Mouse (Mus musculus): Measurements from ENCODE around the gene Odf3b. TPM values are rescaled to one million over a fixed set of nuclear protein-coding genes. Genes with fewer than 3 reads are reported as not detected.

The Odf3b gene
- 3.5 and 5.0 TPM in 2 replicates for total RNA-seq (2014; rRNA removed)
- polyA plus RNA-seq (2015; fragmentation: Nextera tagmentation; extraction: Ambion mirVana): 6.9 and 9.9 TPM in 2 replicates

DNA sequence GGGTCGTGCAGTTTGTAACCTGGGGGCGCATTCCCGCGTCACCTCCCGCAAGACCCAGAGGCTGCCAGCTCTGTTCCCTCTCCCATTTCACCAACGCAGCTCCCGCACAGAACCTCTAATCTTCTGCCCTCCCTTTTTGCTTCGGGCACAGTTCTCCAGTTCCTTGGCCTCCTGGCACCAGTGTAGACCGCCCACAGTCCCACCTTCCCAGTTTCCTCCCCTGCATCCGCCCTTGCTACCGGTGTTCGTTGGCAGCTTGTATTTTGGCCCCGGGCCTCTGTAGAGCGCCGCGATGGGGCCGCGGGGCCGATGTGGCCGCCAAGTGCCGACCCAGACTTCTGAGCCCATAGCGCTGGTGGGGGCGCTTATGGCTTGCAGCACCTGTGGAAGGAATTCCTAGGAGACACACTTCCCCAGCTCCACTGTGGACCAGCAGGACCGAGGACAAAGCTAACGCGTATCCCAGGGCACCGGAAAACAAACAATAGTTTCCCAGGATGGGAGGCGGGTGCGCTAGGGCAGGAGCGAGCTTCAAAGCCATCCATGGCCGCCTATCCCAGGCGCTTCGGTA, at the start of gene Odf3b:
TSS of gene Odf3b (minus strand) at position 452 of the 571 bp plus-strand sequence.
- DNase-seq (peak; percentile 44), ATAC-seq (peak; percentile 7; the same call in 1 of the 2 replicates)
- Histone ChIP-seq H3K4me2 (ENCODE audit: low read depth) (peak within 1 kb of the TSS; percentile 53), H3K9me3 (ENCODE audit: low read length) (no peaks in the 10 kb centered on the region), H3K4me1 (ENCODE audit: insufficient read depth) (0 out of 2 replicates have a peak, but pooled peaks cover 4% of the 10 kb centered on the region), H3K27me3 (ENCODE audit: insufficient read depth, low read length) (peaks cover 32% of the 10 kb centered on the region), H3K4me3 (ENCODE audit: low read depth, low read length) (peak within 1 kb of the TSS; percentile 37), H3K36me3 (ENCODE audit: insufficient read depth) (no peaks in the 10 kb centered on the region), H3K27ac (ENCODE audit: low read depth, low read length) (no peak within 1 kb of the TSS), H3K9ac (peak within 1 kb of the TSS; percentile 35)
- TF ChIP-seq CTCF (IDR thresholded peaks at IDR 0.05; ENCODE audit: low read depth): no peak
- WGBS: 2% methylated on average over 32 of the region's 33 CpGs

- Histone ChIP-seq H3K27ac (ENCODE audit: low read depth, low read length) (no peak overlapping the region), H3K4me3 (ENCODE audit: low read depth, low read length) (peak overlapping the region; percentile 65), H3K4me1 (ENCODE audit: insufficient read depth) (peaks cover 10% of the 10 kb centered on the region; the same call in 1 of the 2 replicates), H3K9me3 (ENCODE audit: low read length) (no peaks in the 10 kb centered on the region), H3K9ac (0 out of 2 replicates have a peak overlapping the region, but pooled peaks have one; percentile 74), H3K4me2 (ENCODE audit: low read depth) (peak overlapping the region; percentile 95), H3K36me3 (ENCODE audit: insufficient read depth) (peaks cover 23% of the 10 kb centered on the region), H3K27me3 (ENCODE audit: insufficient read depth, low read length) (no peaks in the 10 kb centered on the region)
- DNase-seq: no peak
- no peak for TF ChIP-seq CTCF (IDR thresholded peaks at IDR 0.05; ENCODE audit: low read depth)
- ATAC-seq: no peak
- WGBS: 83% methylated on average over 19 of the region's 19 CpGs
Measured at GRCm38 (mm10) chr15:89428136-89428790, 49.2 kb upstream of the Odf3b start.

GRCm38 (mm10) chr15:89426716-89427115, 47.6 kb upstream of the Odf3b start:
- Histone ChIP-seq H3K9ac (no peak overlapping the region), H3K36me3 (ENCODE audit: insufficient read depth) (peaks cover 28% of the 10 kb centered on the region), H3K27ac (ENCODE audit: low read depth, low read length) (no peak overlapping the region), H3K27me3 (ENCODE audit: insufficient read depth, low read length) (no peaks in the 10 kb centered on the region), H3K4me1 (ENCODE audit: insufficient read depth) (peaks cover 10% of the 10 kb centered on the region; the same call in 1 of the 2 replicates), H3K4me2 (ENCODE audit: low read depth) (no peak overlapping the region), H3K9me3 (ENCODE audit: low read length) (no peaks in the 10 kb centered on the region), H3K4me3 (ENCODE audit: low read depth, low read length) (no peak overlapping the region)
- WGBS: 83% methylated on average over 10 of the region's 10 CpGs
- no peak for ATAC-seq
- no peak for TF ChIP-seq CTCF (IDR thresholded peaks at IDR 0.05; ENCODE audit: low read depth)
- DNase-seq: no peak

DNA sequence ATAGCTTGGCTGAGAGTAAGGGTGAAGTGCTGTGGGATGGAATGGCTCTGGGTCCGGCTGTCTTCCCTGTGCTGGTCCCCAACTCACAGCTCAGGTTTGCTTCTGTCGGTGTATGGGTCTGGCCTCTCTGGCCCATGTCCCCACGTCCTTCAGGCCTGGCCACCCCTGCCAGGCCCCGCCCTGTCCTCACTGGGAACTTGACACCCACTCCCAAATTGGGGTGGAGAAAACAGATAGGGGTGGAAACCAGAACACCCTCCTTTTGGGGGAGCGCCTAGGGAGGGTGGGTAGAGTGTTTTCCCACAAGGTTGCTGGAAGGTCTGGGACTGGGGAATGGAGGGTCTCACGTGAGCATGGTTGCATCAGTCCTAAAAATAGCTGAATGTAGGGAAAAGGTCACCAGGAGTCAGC, 46.6 kb upstream of the Odf3b start, which contains the start of gene Cpt1b:
TSS of gene Cpt1b (minus strand) at position 153 of the 411 bp plus-strand sequence.
- Histone ChIP-seq H3K4me3 (ENCODE audit: low read depth, low read length) (no peak within 1 kb of the TSS), H3K27ac (ENCODE audit: low read depth, low read length) (no peak within 1 kb of the TSS), H3K9me3 (ENCODE audit: low read length) (no peaks in the 10 kb centered on the region), H3K36me3 (ENCODE audit: insufficient read depth) (peaks cover 28% of the 10 kb centered on the region), H3K9ac (no peak within 1 kb of the TSS), H3K27me3 (ENCODE audit: insufficient read depth, low read length) (no peaks in the 10 kb centered on the region), H3K4me2 (ENCODE audit: low read depth) (no peak within 1 kb of the TSS), H3K4me1 (ENCODE audit: insufficient read depth) (peaks cover 10% of the 10 kb centered on the region; the same call in 1 of the 2 replicates)
- WGBS: 47% methylated on average over 6 of the region's 6 CpGs
- DNase-seq: no peak
- ATAC-seq: no peak
- TF ChIP-seq CTCF (IDR thresholded peaks at IDR 0.05; ENCODE audit: low read depth): no peak

DNA sequence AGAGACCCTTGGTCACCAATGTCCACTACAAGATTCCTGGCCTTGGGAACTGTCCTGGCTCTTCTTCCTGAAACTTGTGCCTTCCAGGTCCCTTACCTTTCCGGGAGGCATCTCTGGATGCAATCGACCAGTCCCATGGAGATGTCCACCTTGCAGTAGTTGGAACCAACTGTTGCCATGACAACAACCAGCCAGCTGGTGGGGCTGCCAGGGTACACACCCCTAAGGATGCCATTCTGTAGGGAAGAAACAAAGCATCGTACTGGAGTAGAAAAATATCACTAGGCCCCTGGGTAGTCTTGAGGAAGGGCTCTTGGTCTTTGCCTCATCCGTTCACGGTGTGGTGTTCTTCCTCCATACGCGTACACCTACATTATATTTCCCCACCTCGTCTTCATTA, 45.5 kb upstream of the Odf3b start:
- 81% methylated on average over 8 of the region's 8 CpGs for WGBS
- Histone ChIP-seq H3K4me3 (ENCODE audit: low read depth, low read length) (no peak overlapping the region), H3K27ac (ENCODE audit: low read depth, low read length) (no peak overlapping the region), H3K4me1 (ENCODE audit: insufficient read depth) (peaks cover 7% of the 10 kb centered on the region; the same call in 1 of the 2 replicates), H3K9me3 (ENCODE audit: low read length) (no peaks in the 10 kb centered on the region), H3K4me2 (ENCODE audit: low read depth) (no peak overlapping the region), H3K27me3 (ENCODE audit: insufficient read depth, low read length) (no peaks in the 10 kb centered on the region), H3K36me3 (ENCODE audit: insufficient read depth) (peaks cover 31% of the 10 kb centered on the region), H3K9ac (no peak overlapping the region)
- no peak for TF ChIP-seq CTCF (IDR thresholded peaks at IDR 0.05; ENCODE audit: low read depth)
- ATAC-seq (no peak), DNase-seq (no peak)

- H3K9ac ChIP-seq: no peak overlapping the region
- WGBS: 93% methylated on average over 9 of the region's 9 CpGs
Measured at GRCm38 (mm10) chr15:89421938-89422337, 42.9 kb upstream of the Odf3b start.

GRCm38 (mm10) chr15:89415282-89415681, 36.2 kb upstream of the Odf3b start:
- Histone ChIP-seq H3K4me1 (ENCODE audit: insufficient read depth) (no peaks in the 10 kb centered on the region), H3K27ac (ENCODE audit: low read depth, low read length) (no peak overlapping the region), H3K9me3 (ENCODE audit: low read length) (no peaks in the 10 kb centered on the region), H3K4me3 (ENCODE audit: low read depth, low read length) (no peak overlapping the region), H3K27me3 (ENCODE audit: insufficient read depth, low read length) (no peaks in the 10 kb centered on the region), H3K36me3 (ENCODE audit: insufficient read depth) (peaks cover 11% of the 10 kb centered on the region; the same call in 1 of the 2 replicates), H3K9ac (no peak overlapping the region), H3K4me2 (ENCODE audit: low read depth) (no peak overlapping the region)
- TF ChIP-seq CTCF (IDR thresholded peaks at IDR 0.05; ENCODE audit: low read depth): no peak
- 89% methylated on average over 8 of the region's 8 CpGs for WGBS
- DNase-seq (no peak), ATAC-seq (no peak)

More at GRCm38 (mm10) chr15:89421938-89422337, 42.9 kb upstream of the Odf3b start:
- no peaks in the 10 kb centered on the region for H3K4me1 ChIP-seq (ENCODE audit: insufficient read depth)
- DNase-seq (no peak), ATAC-seq (no peak)
- peaks cover 32% of the 10 kb centered on the region for H3K36me3 ChIP-seq (ENCODE audit: insufficient read depth)
- H3K4me2 ChIP-seq (ENCODE audit: low read depth): no peak overlapping the region
- no peaks in the 10 kb centered on the region for H3K27me3 ChIP-seq (ENCODE audit: insufficient read depth, low read length)
- H3K4me3 ChIP-seq (ENCODE audit: low read depth, low read length): no peak overlapping the region
- no peak overlapping the region for H3K27ac ChIP-seq (ENCODE audit: low read depth, low read length)
- TF ChIP-seq CTCF (IDR thresholded peaks at IDR 0.05; ENCODE audit: low read depth): no peak
- H3K9me3 ChIP-seq (ENCODE audit: low read length): no peaks in the 10 kb centered on the region

Data from forebrain, postnatal 0 days (tissue).